Mouse (Mus musculus) thymus, adult 2 months (tissue): ENCODE measurements at regions not wholly inside any gene's neighbourhood (a gene's known extent, or its start where the extent isn't known, plus 50 kb on each side); places are given as distances from the start of the nearest gene placed in this dataset.

ENCODE experiments used
- DNase-seq: peaks from one replicate; pipeline ENCODE4 v3.0.0; 2021
- H3K27ac ChIP-seq: fragments of 200-500 bp; 2 replicates; pipeline ENCODE4 v1.5.1; 2012; ENCODE audit warnings: low read length, control low read depth; ENCODE audit not compliant: control insufficient read depth, insufficient read depth
- H3K27me3 ChIP-seq: fragments of 200-500 bp; 2 replicates; pipeline ENCODE4 v1.6.1; 2012; ENCODE audit warnings: mild to moderate bottlenecking, low read length, moderate library complexity, mixed read lengths; ENCODE audit not compliant: control insufficient read depth, insufficient read depth
- H3K36me3 ChIP-seq: fragments of 200-500 bp; 2 replicates; pipeline ENCODE4 v1.6.1; 2012; ENCODE audit warnings: mild to moderate bottlenecking, low read length, moderate library complexity; ENCODE audit not compliant: control insufficient read depth, insufficient read depth
- H3K4me1 ChIP-seq: fragments of 200-500 bp; replicated peaks from 2 replicates; pipeline ENCODE4 v1.6.1; 2012; ENCODE audit warnings: low read length; ENCODE audit not compliant: control insufficient read depth, insufficient read depth
- H3K4me3 ChIP-seq: fragments of 200-500 bp; 2 replicates; pipeline ENCODE4 v1.5.1; 2012; ENCODE audit warnings: mild to moderate bottlenecking, low read length, control low read depth, moderate library complexity; ENCODE audit not compliant: control insufficient read depth, insufficient read depth
- CTCF ChIP-seq: fragments of 200-500 bp; IDR thresholded peaks from 2 replicates; pipeline ENCODE4 v1.5.1; 2012; ENCODE audit warnings: mild to moderate bottlenecking, control low read depth, low read length, moderate library complexity, borderline replicate concordance; ENCODE audit not compliant: control insufficient read depth, poor library complexity, insufficient read depth; ENCODE audit errors: extremely low read depth
- POLR2A ChIP-seq: fragments of 200-500 bp; IDR thresholded peaks from 2 replicates; pipeline ENCODE4 v1.6.1; 2012; ENCODE audit warnings: mild to moderate bottlenecking, low read length, control low read depth, moderate library complexity; ENCODE audit not compliant: control insufficient read depth, poor library complexity, insufficient read depth; ENCODE audit errors: extremely low read depth
- WGBS: fragments of 180-500 bp; shearing (Covaris S2); methylation state at CpG from one replicate; pipeline ENCODE4 v1.1.7; 2018; 5-methylcytosine and 5-hydroxymethylcytosine counted together

- no peak overlapping the region for H3K27ac ChIP-seq
- DNase-seq, result no peak
- H3K4me1 ChIP-seq, result no peaks in the 10 kb centered on the region
- H3K4me3 ChIP-seq, result no peak overlapping the region
- H3K27me3 ChIP-seq, result no peaks in the 10 kb centered on the region
- TF ChIP-seq CTCF (no peak), POLR2A (no peak)
- WGBS, result 73% methylated on average over 6 of the region's 6 CpGs
- no peaks in the 10 kb centered on the region for H3K36me3 ChIP-seq
Measured at GRCm38 (mm10) chr12:9237538-9237937, 207.7 kb downstream of the Ttc32 start.

- Histone ChIP-seq H3K4me3 (no peak overlapping the region), H3K36me3 (no peaks in the 10 kb centered on the region), H3K4me1 (no peaks in the 10 kb centered on the region), H3K27ac (no peak overlapping the region), H3K27me3 (no peaks in the 10 kb centered on the region)
- TF ChIP-seq CTCF (no peak), POLR2A (no peak)
- DNase-seq, result no peak
- WGBS, result 89% methylated on average over 1 of the region's 1 CpGs
Measured at GRCm38 (mm10) chr12:9237955-9238354, 208.2 kb downstream of the Ttc32 start.

- TF ChIP-seq POLR2A (no peak), CTCF (no peak)
- H3K4me1 ChIP-seq, result no peaks in the 10 kb centered on the region
- H3K36me3 ChIP-seq, result no peaks in the 10 kb centered on the region
- H3K4me3 ChIP-seq, result no peak overlapping the region
- DNase-seq, result no peak
- WGBS, result 61% methylated on average over 5 of the region's 5 CpGs
- no peak overlapping the region for H3K27ac ChIP-seq
- no peaks in the 10 kb centered on the region for H3K27me3 ChIP-seq
Measured at GRCm38 (mm10) chr12:9247506-9247905, 217.7 kb downstream of the Ttc32 start.

DNA sequence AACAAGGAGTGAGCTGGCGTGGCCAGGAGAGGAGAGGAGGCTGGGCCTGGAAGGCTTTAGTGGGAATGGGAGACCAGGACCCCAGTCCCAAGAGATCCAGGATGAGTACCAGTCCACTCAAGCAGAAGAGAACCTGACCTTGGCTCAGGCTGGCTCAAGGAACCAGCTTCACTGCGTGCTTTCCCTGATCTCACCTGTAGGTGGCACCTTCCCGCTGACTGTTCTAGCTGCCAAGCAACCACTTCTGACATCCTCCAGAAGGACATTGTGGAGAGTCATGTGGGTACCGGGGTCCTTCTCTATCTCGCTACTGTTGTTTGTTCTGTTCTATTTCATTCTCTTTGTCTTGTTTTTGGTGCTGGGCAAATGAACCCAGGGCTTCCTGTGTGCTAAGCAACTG is 222.0 kb downstream of the Ttc32 start:
- TF ChIP-seq CTCF, result no peak
- no peak for TF ChIP-seq POLR2A
- Histone ChIP-seq H3K4me3 (no peak overlapping the region), H3K36me3 (no peaks in the 10 kb centered on the region), H3K27me3 (no peaks in the 10 kb centered on the region), H3K27ac (no peak overlapping the region), H3K4me1 (no peaks in the 10 kb centered on the region)
- DNase-seq, result no peak
- WGBS, result 26% methylated on average over 5 of the region's 5 CpGs

GRCm38 (mm10) chr12:9253306-9254074 is 223.7 kb downstream of the Ttc32 start:
- H3K4me3 ChIP-seq, result no peak overlapping the region
- 42% methylated on average over 19 of the region's 19 CpGs for WGBS
- DNase-seq, result no peak
- H3K4me1 ChIP-seq, result no peaks in the 10 kb centered on the region
- no peak overlapping the region for H3K27ac ChIP-seq
- no peaks in the 10 kb centered on the region for H3K27me3 ChIP-seq
- H3K36me3 ChIP-seq, result no peaks in the 10 kb centered on the region
- no peak for TF ChIP-seq CTCF

- no peak for TF ChIP-seq CTCF
- TF ChIP-seq POLR2A, result no peak
- H3K4me1 ChIP-seq, result no peaks in the 10 kb centered on the region
- H3K4me3 ChIP-seq, result no peak overlapping the region
- no peaks in the 10 kb centered on the region for H3K36me3 ChIP-seq
- 87% methylated on average over 6 of the region's 6 CpGs for WGBS
- no peak overlapping the region for H3K27ac ChIP-seq
- no peak for DNase-seq
- no peaks in the 10 kb centered on the region for H3K27me3 ChIP-seq
Measured at GRCm38 (mm10) chr12:9254301-9254860, 224.6 kb downstream of the Ttc32 start.

DNA sequence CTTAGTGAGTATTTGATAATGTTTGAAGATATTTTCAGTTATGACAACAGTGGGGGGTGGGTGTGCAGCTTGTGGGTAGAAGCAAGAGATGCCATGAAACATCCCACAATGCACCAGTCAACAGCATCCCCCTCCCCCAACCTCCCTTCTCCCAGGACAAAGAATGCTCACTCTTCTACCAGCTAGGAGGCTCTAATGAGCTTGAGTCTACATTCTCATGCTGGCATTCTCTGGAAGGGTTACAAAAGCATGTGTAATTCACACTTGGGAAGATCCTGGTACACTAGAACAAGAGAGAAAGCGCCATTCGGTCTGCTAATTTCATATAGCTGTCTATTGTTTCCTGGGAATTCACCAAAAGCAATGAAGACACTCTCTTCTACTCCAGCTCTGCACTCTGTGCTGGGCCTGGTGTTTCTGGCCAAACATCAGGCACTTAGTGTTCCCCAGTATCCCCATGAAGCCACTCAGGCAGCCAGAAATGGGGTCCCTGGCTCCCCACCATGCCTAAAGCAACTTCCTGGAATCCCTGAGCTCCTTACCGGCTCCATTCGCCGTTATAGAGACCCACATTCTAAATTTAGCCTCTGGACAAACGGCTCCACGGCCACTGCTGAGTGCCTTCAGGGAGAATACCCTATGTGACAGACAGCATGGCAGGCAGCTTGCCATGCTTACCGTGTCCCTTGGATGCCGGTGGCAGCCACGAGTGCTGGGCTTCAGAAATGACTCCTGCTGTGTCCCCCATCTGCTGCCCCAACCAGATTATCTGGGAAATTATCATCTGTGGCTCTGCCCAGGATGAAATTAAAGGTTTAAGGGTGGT is 226.1 kb downstream of the Ttc32 start:
- WGBS, result 83% methylated on average over 10 of the region's 10 CpGs
- Histone ChIP-seq H3K36me3 (no peaks in the 10 kb centered on the region), H3K4me3 (no peak overlapping the region), H3K4me1 (no peaks in the 10 kb centered on the region), H3K27ac (no peak overlapping the region), H3K27me3 (no peaks in the 10 kb centered on the region)
- no peak for TF ChIP-seq POLR2A
- TF ChIP-seq CTCF, result no peak
- no peak for DNase-seq
